Mouse (Mus musculus) heart, embryonic 13.5 days (tissue): ENCODE measurements at regions not wholly inside any gene's neighbourhood (a gene's known extent, or its start where the extent isn't known, plus 50 kb on each side); places are given as distances from the start of the nearest gene placed in this dataset.

Source experiments
- ATAC-seq: fragments of 200-750 bp; cut with Nextera tagmentation; 2 replicates; pipeline ENCODE4 v1.8.0; 2017; ENCODE audit warnings: moderate TSS enrichment; ENCODE audit not compliant: insufficient number of reproducible peaks, low FRiP score, low TSS enrichment; ENCODE audit errors: extremely low read depth
- H3K27ac ChIP-seq: fragments of 300-500 bp; sonication (generic); replicated peaks from 2 replicates; pipeline ENCODE4 v1.5.1; 2015; ENCODE audit warnings: moderate library complexity, mild to moderate bottlenecking, inconsistent platforms
- H3K27me3 ChIP-seq: fragments of 300-500 bp; sonication (generic); replicated peaks from 2 replicates; pipeline ENCODE4 v1.6.1; 2015; ENCODE audit warnings: mild to moderate bottlenecking, inconsistent platforms
- H3K36me3 ChIP-seq: fragments of 300-500 bp; sonication (generic); 2 replicates; pipeline ENCODE4 v1.6.1; 2015; ENCODE audit warnings: mild to moderate bottlenecking, inconsistent platforms
- H3K4me1 ChIP-seq: fragments of 300-500 bp; sonication (generic); 2 replicates; pipeline ENCODE4 v1.6.1; 2015; ENCODE audit warnings: inconsistent platforms
- H3K4me2 ChIP-seq: fragments of 300-500 bp; sonication (generic); 2 replicates; pipeline ENCODE4 v1.6.1; 2015; ENCODE audit warnings: inconsistent platforms, mild to moderate bottlenecking, moderate library complexity
- H3K4me3 ChIP-seq: fragments of 300-500 bp; sonication (generic); 2 replicates; pipeline ENCODE4 v1.5.1; 2015; ENCODE audit warnings: moderate library complexity, mild to moderate bottlenecking, inconsistent platforms
- H3K9ac ChIP-seq: fragments of 300-500 bp; sonication (generic); 2 replicates; pipeline ENCODE4 v1.6.1; 2015; ENCODE audit warnings: inconsistent platforms, mild to moderate bottlenecking, moderate library complexity
- H3K9me3 ChIP-seq: fragments of 300-500 bp; sonication (generic); 2 replicates; pipeline ENCODE4 v1.6.1; 2016; ENCODE audit warnings: inconsistent platforms
- WGBS: fragments of 180-500 bp; shearing (Covaris S2); methylation state at CpG from one replicate; pipeline ENCODE4 v1.1.7; 2015; ENCODE audit warnings: mixed read lengths; 5-methylcytosine and 5-hydroxymethylcytosine counted together

DNA sequence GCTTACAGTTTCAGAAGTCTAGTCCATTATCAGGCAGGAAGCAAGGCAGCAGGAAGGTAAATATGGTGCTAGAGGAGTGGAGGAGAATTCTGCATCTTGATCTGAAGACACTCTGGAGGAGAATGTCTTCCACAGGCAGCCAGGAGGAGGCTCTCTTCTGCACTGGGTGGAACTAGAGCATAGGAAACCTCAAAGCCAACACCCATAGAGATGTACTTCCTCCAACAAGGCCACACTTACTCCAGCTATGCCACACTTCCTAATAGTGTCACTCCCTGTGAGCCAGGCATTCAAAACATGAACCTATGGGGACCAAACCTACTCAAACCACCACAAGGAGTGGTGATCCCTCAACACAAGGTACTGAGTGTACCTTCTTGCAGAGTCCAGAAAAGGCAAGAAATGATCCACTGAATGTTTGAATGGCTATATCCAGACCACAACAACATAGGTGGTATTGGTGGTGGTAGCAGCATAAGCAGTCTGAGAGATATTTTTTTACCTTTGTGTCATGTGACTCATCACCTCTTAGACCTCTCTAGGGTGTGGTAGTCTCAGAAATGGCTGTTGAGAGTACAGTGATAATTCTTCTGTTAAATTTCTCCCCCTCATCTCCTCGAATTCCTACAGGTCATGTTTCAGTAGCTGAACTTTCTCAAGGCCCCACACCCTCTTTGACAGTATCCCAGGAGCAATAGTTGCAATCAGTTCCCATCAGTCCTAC is 152.3 kb upstream of the Mbnl1 start:
- Histone ChIP-seq H3K36me3 (no peaks in the 10 kb centered on the region), H3K9me3 (no peaks in the 10 kb centered on the region), H3K4me3 (no peak overlapping the region), H3K9ac (no peak overlapping the region), H3K4me1 (no peaks in the 10 kb centered on the region), H3K4me2 (no peak overlapping the region), H3K27me3 (no peaks in the 10 kb centered on the region), H3K27ac (no peak overlapping the region)
- ATAC-seq: no peak
- WGBS: 43% methylated on average over 1 of the region's 1 CpGs

DNA sequence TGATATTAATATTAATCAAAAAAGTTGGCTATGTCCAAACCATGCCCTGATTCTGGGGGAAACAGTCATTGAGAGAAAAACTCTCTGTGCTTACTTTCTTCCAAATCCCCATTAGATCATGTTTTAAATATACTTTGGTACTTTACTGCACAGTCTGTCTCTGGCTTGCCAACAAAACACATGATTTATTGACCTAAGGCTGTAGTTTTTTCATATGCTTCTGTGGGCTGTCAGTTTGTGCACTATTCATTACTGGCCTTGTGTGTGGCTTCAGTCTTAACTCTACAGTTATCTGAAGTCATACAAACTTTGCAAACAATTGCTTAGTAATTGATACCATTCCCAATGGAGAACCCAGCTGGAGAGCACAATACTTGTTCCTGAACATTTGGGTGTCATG is 149.1 kb upstream of the Mbnl1 start:
- H3K27me3 ChIP-seq: no peaks in the 10 kb centered on the region
- ATAC-seq: no peak
- no peak overlapping the region for H3K4me2 ChIP-seq
- no peaks in the 10 kb centered on the region for H3K9me3 ChIP-seq
- H3K36me3 ChIP-seq: no peaks in the 10 kb centered on the region
- H3K4me3 ChIP-seq: no peak overlapping the region
- H3K27ac ChIP-seq: no peak overlapping the region
- no peak overlapping the region for H3K9ac ChIP-seq
- H3K4me1 ChIP-seq: no peaks in the 10 kb centered on the region

DNA sequence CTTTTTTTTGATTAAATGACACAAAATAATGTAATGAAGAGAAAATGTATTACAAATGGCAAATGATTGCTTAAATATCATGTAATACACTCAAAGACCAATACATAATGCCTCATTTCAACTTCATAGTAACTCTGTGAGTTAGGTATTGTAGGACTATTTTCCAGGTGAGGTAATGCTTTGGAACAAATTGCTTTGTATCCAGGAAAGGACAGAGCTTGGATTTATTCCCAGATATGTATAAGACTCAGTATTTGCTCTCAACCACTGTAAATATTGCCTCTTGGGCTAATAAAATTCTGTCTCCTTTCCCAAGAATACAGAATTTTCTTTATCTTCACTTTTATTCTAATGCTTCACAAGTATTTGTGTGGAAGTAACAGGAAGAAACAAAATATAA is 148.2 kb upstream of the Mbnl1 start:
- ATAC-seq: no peak
- H3K27me3 ChIP-seq: no peaks in the 10 kb centered on the region
- no peak overlapping the region for H3K9ac ChIP-seq
- H3K27ac ChIP-seq: no peak overlapping the region
- H3K9me3 ChIP-seq: no peaks in the 10 kb centered on the region
- H3K36me3 ChIP-seq: no peaks in the 10 kb centered on the region
- H3K4me2 ChIP-seq: no peak overlapping the region
- no peak overlapping the region for H3K4me3 ChIP-seq
- H3K4me1 ChIP-seq: no peaks in the 10 kb centered on the region

DNA sequence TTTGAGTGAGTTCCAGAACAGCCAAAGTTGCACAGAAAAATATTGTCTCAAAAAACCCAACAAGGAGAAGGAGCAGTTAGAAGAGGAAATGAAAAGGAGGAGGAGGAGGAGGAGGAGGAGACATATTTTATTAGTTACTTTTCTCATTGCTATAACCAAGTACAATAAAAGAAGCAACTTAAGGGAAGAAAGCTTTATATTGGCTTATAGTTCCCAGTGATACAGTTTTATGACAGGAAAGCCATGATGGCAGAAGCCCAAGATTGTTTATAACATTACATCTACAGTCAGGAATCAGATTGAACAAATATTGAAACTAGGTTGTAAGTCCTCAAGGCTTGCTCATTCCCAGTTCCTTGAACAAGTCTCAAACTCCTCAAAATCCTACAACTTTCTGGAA is 147.7 kb upstream of the Mbnl1 start:
- Histone ChIP-seq H3K27me3 (no peaks in the 10 kb centered on the region), H3K27ac (no peak overlapping the region), H3K36me3 (no peaks in the 10 kb centered on the region), H3K9me3 (no peaks in the 10 kb centered on the region), H3K4me1 (no peaks in the 10 kb centered on the region), H3K9ac (no peak overlapping the region), H3K4me2 (no peak overlapping the region), H3K4me3 (no peak overlapping the region)
- no peak for ATAC-seq

DNA sequence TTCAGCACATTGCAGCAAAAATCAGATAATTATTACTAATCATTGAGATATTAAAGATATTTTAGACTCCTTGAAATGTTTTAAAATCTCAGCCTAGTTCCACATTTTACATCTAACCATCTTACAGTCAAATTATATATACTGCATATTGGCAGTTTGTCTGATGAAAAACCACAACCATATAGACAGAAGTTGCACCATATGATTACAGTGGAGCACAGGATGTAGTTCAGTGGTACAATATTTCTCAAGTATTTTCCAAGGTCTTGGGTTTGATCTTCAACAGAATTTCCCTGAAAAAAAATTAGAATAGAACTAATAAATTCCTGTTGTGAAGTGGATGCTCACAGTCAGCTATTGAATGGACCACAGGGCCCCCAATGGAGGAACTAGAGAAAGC is 140.2 kb upstream of the Mbnl1 start:
- Histone ChIP-seq H3K4me1 (no peaks in the 10 kb centered on the region), H3K36me3 (no peaks in the 10 kb centered on the region), H3K27ac (no peak overlapping the region), H3K4me2 (no peak overlapping the region), H3K9ac (no peak overlapping the region), H3K9me3 (no peaks in the 10 kb centered on the region), H3K4me3 (no peak overlapping the region), H3K27me3 (no peaks in the 10 kb centered on the region)
- no peak for ATAC-seq

DNA sequence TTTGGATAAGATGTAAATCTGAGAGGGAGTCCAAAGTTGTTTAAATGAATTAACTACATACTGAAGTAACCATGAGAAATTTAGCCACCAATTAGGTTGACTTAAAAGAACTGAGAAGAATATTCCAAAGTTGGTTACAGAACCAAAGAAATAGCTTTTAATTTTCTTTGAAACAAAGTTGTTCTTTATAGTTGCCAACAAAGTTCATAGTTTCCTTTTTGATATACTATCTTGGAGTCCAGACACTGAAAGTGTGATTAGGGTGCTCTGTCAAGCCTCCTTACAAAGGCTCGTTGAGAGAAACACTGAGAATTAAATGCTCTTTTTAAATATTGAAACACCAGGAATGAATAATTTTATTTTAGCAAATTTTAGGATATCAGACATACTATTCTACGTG is 139.0 kb upstream of the Mbnl1 start:
- Histone ChIP-seq H3K4me1 (no peaks in the 10 kb centered on the region), H3K36me3 (no peaks in the 10 kb centered on the region), H3K9me3 (no peaks in the 10 kb centered on the region), H3K27ac (no peak overlapping the region), H3K4me2 (no peak overlapping the region), H3K9ac (no peak overlapping the region), H3K4me3 (no peak overlapping the region), H3K27me3 (no peaks in the 10 kb centered on the region)
- 58% methylated on average over 2 of the region's 2 CpGs for WGBS
- no peak for ATAC-seq

DNA sequence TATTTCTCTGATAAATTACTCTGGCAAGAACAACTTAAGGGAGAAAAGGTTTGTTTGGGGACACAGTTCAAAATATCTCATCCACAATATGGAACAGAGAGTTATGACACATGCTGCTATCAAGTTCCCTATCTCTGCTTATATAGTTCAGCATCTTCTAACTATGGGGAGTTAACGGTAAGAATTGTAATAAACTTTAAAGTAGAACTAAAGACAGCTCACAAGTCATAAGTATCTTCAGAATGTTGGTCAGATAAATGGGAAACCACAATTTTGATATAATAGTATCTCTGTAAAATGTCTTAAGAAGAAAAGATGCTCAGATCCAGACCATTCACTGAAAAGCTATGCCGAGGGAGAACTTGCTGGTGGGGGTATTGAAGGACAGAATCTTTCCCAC is 138.5 kb upstream of the Mbnl1 start:
- no peaks in the 10 kb centered on the region for H3K36me3 ChIP-seq
- 83% methylated on average over 2 of the region's 2 CpGs for WGBS
- no peak for ATAC-seq
- H3K4me2 ChIP-seq: no peak overlapping the region
- no peak overlapping the region for H3K9ac ChIP-seq
- H3K9me3 ChIP-seq: no peaks in the 10 kb centered on the region
- H3K4me1 ChIP-seq: no peaks in the 10 kb centered on the region
- no peak overlapping the region for H3K27ac ChIP-seq
- no peaks in the 10 kb centered on the region for H3K27me3 ChIP-seq
- no peak overlapping the region for H3K4me3 ChIP-seq

DNA sequence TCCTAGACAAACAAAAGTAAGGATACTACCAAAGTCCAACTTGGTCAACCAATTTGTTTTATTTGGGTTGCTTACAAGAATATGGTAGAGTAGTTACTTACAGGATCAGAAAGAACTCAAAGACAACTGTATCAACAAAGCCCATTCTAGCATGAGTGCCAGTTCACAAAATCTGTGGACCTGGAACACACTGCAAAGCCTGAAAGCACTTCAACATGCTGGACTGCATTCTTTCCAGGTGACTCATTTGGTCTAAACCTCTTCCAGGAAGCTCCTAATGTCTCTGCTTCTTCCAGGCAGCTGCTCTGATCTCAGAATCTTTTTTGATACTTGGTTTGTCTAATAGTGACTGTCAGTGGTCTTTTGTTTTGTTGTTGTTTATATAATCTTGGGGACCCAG is 126.2 kb upstream of the Mbnl1 start:
- Histone ChIP-seq H3K4me1 (no peaks in the 10 kb centered on the region), H3K4me2 (no peak overlapping the region), H3K36me3 (no peaks in the 10 kb centered on the region), H3K27ac (no peak overlapping the region), H3K4me3 (no peak overlapping the region), H3K27me3 (no peaks in the 10 kb centered on the region), H3K9ac (no peak overlapping the region), H3K9me3 (0 out of 2 replicates have a peak, but pooled peaks cover 6% of the 10 kb centered on the region)
- no peak for ATAC-seq

DNA sequence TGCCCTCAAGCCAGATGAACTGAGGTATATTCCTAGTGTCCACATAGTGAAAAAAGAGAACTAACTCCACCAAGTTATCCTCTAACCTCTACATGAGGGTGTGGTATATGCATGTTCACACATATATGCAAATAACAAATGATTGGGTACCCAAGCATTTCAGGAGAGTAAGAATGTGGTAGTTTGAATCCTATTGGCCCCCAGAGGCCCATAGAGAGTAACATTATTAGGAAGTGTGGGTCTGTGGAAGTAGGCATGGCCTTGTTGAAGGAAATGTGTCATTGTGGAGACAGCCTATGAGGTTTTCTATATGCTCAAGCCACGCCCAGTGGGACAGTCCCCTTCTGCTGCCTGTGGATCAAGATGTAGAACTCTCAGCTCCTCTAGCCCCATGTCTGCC is 125.6 kb upstream of the Mbnl1 start:
- Histone ChIP-seq H3K27me3 (no peaks in the 10 kb centered on the region), H3K4me3 (no peak overlapping the region), H3K9me3 (0 out of 2 replicates have a peak, but pooled peaks cover 6% of the 10 kb centered on the region), H3K4me1 (no peaks in the 10 kb centered on the region), H3K27ac (no peak overlapping the region), H3K36me3 (no peaks in the 10 kb centered on the region), H3K9ac (no peak overlapping the region), H3K4me2 (no peak overlapping the region)
- 73% methylated on average over 1 of the region's 1 CpGs for WGBS
- ATAC-seq: no peak

DNA sequence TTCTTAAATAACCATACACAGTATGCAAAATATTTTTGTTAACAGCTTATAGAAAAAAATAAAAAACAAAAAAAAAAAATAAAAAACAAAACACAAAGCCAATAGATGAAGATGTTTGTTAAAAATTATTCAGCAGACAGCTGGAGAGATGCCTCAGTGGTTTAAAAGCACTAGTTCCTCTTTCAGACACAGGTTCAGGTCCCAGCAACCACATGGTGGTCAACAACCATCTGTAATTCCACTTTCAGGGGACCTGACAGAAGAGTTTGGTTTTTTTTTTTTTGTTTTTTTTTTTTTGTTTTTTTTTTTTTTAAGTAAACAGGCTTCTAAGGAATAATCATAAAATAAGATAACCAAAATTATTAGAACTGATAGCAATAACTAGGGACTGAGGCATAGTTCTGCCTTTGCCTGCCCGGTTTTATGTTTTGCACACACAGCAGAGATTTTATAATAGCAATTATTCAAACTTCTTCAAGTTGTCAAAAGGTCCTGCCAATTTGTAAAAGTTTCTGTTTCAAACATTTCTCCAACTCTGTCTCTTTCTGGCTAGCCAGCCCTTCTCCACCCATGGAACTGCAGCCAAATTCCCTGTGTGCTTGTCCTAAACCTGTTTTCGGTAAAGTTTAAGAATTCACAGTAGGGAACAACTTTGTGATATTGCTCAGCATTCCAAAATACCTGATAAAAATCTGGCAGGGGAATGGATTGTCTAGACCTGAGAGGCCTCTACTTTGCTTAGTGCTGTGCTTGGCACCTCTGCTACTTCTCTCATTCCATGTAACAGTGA is 101.3 kb upstream of the Mbnl1 start:
- WGBS: 79% methylated on average over 2 of the region's 2 CpGs
- H3K27ac ChIP-seq: no peak overlapping the region
- no peaks in the 10 kb centered on the region for H3K9me3 ChIP-seq
- H3K27me3 ChIP-seq: no peaks in the 10 kb centered on the region
- no peak overlapping the region for H3K4me2 ChIP-seq
- ATAC-seq: no peak
- H3K4me1 ChIP-seq: no peaks in the 10 kb centered on the region
- no peak overlapping the region for H3K9ac ChIP-seq
- H3K36me3 ChIP-seq: no peaks in the 10 kb centered on the region
- H3K4me3 ChIP-seq: no peak overlapping the region

DNA sequence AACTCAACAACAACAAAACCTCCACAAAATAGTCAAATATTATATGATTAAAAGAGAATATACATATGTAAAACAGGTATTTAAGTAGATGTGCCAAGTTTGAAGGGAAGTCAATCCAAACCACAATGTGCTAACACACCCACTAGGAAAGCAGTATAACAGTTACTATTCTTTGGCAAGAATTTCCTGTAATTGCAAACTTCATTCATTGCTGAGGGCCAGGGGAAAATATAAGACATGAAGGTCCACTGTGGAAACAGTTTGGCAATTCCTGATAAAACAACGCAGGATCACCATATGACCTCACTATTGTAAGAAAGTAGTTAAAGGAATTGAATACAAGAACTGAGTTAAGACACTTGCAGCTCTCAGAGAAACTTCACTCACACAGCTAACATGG is 99.0 kb upstream of the Mbnl1 start:
- Histone ChIP-seq H3K9ac (no peak overlapping the region), H3K9me3 (no peaks in the 10 kb centered on the region), H3K4me3 (no peak overlapping the region), H3K4me2 (no peak overlapping the region), H3K27ac (no peak overlapping the region), H3K36me3 (no peaks in the 10 kb centered on the region), H3K4me1 (no peaks in the 10 kb centered on the region), H3K27me3 (no peaks in the 10 kb centered on the region)
- ATAC-seq: no peak
- 59% methylated on average over 1 of the region's 1 CpGs for WGBS

DNA sequence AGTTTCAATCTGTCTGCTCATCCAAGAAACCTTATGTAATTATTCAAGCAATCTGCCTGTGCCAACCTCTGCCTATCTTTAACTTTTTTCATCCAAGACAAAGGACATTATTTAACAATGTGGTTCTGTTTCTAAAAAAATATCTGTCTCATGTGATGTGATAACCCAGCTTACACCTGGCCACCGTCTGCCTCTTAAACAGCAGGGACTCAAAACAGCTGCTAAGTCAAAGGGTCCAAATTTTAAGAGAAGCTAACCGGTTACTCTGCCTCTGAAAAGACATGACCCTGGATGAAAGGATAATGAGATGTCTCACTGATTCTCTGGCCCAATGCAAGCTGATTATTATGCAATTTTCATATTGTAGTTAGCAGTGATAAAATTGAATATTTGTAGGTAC is 84.0 kb upstream of the Mbnl1 start:
- Histone ChIP-seq H3K4me1 (no peaks in the 10 kb centered on the region), H3K4me2 (no peak overlapping the region), H3K36me3 (no peaks in the 10 kb centered on the region), H3K9me3 (no peaks in the 10 kb centered on the region), H3K27me3 (no peaks in the 10 kb centered on the region), H3K9ac (no peak overlapping the region), H3K27ac (no peak overlapping the region), H3K4me3 (no peak overlapping the region)
- WGBS: 54% methylated on average over 2 of the region's 2 CpGs
- no peak for ATAC-seq
